Mouse (Mus musculus): ENCODE measurements around the gene Trpm3. TPM values are rescaled to one million over a fixed set of nuclear protein-coding genes. Genes with fewer than 3 reads are reported as not detected.

Trpm3 gene
- polyA plus RNA-seq, 1 experiment: 0.22 TPM

DNA sequence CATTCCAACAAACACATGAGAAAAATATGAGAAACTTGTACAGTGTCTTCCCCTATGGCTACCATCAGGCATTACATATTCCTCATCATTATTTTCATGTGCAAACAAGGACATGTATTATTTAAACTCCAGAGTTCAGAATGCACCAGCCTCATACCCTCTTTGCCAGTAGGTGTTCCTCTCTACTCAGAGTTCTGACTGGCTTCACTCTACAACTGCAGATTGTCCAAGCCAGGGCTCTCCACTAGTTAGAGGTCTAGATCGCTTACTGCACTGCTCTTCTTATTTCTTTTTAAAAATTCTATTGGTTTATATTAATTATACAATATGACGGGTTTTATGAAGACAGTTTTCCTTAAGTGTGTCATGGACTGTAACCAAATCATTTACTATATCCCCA lies 498.9 kb downstream of the Trpm3 start:
- TF ChIP-seq EP300 (IDR thresholded peaks at IDR 0.05; ENCODE audit: insufficient read depth, low read depth, low read length) (no peak), POLR2A (IDR thresholded peaks at IDR 0.05; ENCODE audit: insufficient read depth, low read length) (no peak), CTCF (IDR thresholded peaks at IDR 0.05; ENCODE audit: low read depth, low read length) (no peak)
- Histone ChIP-seq H3K27ac (ENCODE audit: insufficient read depth, low read length) (no peak overlapping the region), H3K9me3 (replicated peaks; ENCODE audit: control insufficient read depth, insufficient read depth, low read length, poor library complexity, severe bottlenecking) (no peaks in the 10 kb centered on the region), H3K36me3 (ENCODE audit: control insufficient read depth, insufficient read depth, low read length, poor library complexity, severe bottlenecking) (no peaks in the 10 kb centered on the region), H3K4me1 (ENCODE audit: control insufficient read depth, insufficient read depth, low read length) (no peaks in the 10 kb centered on the region), H3K4me3 (ENCODE audit: low read depth, low read length) (no peak overlapping the region), H3K27me3 (ENCODE audit: control insufficient read depth, insufficient read depth, low read length, poor library complexity, severe bottlenecking) (no peaks in the 10 kb centered on the region; the same call in 1 of the 2 replicates), H3K9ac (ENCODE audit: low read depth, poor library complexity, severe bottlenecking) (no peak overlapping the region)

DNA sequence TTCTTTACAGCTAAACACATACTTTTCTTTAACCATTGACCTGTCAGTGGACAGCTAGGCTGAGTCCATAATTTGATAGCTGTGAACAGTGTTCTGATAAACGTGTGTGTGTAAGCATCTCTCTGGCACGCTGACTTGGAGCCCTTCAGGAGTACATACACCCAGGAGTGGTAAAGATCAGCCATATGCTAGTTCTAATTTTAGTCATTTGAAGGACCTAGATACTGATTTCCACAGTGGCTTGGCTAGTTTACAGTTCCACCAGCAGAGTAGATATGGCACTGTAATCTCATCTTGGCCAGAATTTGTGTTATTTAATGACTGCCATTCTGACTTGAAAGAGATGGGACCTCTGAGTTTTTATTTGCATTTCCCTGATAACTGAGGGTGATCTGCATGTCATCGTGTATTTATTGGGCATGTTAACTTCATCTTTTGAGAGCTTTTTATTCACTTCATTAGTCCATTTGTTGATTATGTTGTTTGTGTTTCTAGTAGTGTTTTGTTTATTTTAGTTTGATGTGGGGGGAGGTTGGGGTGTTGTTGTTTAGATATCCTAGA lies 499.6 kb downstream of the Trpm3 start:
- Histone ChIP-seq H3K4me1 (ENCODE audit: control insufficient read depth, insufficient read depth, low read length) (no peaks in the 10 kb centered on the region), H3K27ac (ENCODE audit: insufficient read depth, low read length) (no peak overlapping the region), H3K27me3 (ENCODE audit: control insufficient read depth, insufficient read depth, low read length, poor library complexity, severe bottlenecking) (no peaks in the 10 kb centered on the region; the same call in 1 of the 2 replicates), H3K36me3 (ENCODE audit: control insufficient read depth, insufficient read depth, low read length, poor library complexity, severe bottlenecking) (no peaks in the 10 kb centered on the region), H3K4me3 (ENCODE audit: low read depth, low read length) (no peak overlapping the region), H3K9me3 (replicated peaks; ENCODE audit: control insufficient read depth, insufficient read depth, low read length, poor library complexity, severe bottlenecking) (no peaks in the 10 kb centered on the region), H3K9ac (ENCODE audit: low read depth, poor library complexity, severe bottlenecking) (no peak overlapping the region)
- TF ChIP-seq POLR2A (IDR thresholded peaks at IDR 0.05; ENCODE audit: insufficient read depth, low read length) (no peak), CTCF (IDR thresholded peaks at IDR 0.05; ENCODE audit: low read depth, low read length) (no peak), EP300 (IDR thresholded peaks at IDR 0.05; ENCODE audit: insufficient read depth, low read depth, low read length) (no peak)

DNA sequence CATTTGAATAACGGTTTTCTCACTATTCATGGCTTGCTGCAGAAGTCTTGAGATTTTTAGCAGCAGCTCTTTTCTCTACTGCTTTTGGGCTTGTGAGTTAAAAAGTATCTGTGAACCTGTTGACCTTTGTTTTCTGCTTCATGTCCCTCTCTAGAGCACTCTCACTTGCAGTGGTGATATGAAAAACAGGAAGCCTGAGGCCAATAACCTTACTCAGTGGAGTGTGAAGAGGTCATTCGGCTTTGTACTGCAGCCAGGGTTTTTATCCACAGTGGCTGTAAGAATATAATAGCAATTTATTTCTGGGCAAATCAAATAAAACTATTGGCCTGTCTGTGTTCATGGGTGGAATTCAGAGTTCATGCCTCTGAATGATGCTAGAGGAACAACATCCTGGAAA lies 503.3 kb downstream of the Trpm3 start:
- no peak for TF ChIP-seq POLR2A (IDR thresholded peaks at IDR 0.05; ENCODE audit: insufficient read depth, low read length)
- no peak for TF ChIP-seq CTCF (IDR thresholded peaks at IDR 0.05; ENCODE audit: low read depth, low read length)
- TF ChIP-seq EP300 (IDR thresholded peaks at IDR 0.05; ENCODE audit: insufficient read depth, low read depth, low read length): no peak
- Histone ChIP-seq H3K4me1 (ENCODE audit: control insufficient read depth, insufficient read depth, low read length) (no peaks in the 10 kb centered on the region), H3K36me3 (ENCODE audit: control insufficient read depth, insufficient read depth, low read length, poor library complexity, severe bottlenecking) (no peaks in the 10 kb centered on the region), H3K9me3 (replicated peaks; ENCODE audit: control insufficient read depth, insufficient read depth, low read length, poor library complexity, severe bottlenecking) (no peaks in the 10 kb centered on the region), H3K27me3 (ENCODE audit: control insufficient read depth, insufficient read depth, low read length, poor library complexity, severe bottlenecking) (no peaks in the 10 kb centered on the region), H3K4me3 (ENCODE audit: low read depth, low read length) (no peak overlapping the region), H3K27ac (ENCODE audit: insufficient read depth, low read length) (no peak overlapping the region), H3K9ac (ENCODE audit: low read depth, poor library complexity, severe bottlenecking) (no peak overlapping the region)

DNA sequence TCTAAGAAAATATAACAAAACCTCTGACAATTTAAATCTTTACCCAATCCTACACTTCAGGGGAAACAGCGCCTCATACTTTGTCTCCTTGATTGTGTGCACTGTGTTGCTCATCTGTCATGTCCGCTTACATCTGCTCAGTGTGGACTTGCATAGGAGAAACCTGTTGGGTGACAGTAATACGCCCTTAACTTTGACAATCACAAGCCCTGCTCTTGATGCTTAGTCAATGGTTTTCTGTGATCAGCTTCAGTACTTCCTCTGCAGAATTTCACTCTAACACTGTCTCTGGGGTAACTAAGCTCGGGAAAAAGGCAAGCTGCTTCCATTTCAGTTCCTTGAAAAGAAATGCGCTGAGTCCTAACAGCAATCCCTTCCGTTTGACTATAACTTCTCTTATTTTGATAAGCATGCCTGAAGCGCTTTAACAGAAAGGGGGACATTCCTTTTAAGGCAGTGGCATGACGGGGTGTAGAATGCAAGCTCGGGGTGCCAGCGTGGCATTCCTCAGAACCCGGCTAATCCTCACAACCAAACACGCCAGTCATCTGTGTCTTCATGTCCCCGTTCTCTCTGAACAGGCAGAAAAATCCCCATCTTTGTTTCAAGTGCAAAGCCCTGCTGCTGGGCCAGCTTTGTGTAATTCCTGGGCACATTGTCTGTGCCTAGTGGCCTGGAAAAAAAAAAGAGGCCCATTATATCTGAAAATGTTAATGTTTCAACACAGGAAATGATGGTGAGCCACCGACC lies 517.8 kb downstream of the Trpm3 start:
- Histone ChIP-seq H3K9me3 (replicated peaks; ENCODE audit: control insufficient read depth, insufficient read depth, low read length, poor library complexity, severe bottlenecking) (peaks cover 2% of the 10 kb centered on the region; the same call in 1 of the 2 replicates), H3K36me3 (ENCODE audit: control insufficient read depth, insufficient read depth, low read length, poor library complexity, severe bottlenecking) (no peaks in the 10 kb centered on the region), H3K27ac (ENCODE audit: insufficient read depth, low read length) (no peak overlapping the region), H3K9ac (ENCODE audit: low read depth, poor library complexity, severe bottlenecking) (no peak overlapping the region), H3K4me1 (ENCODE audit: control insufficient read depth, insufficient read depth, low read length) (no peaks in the 10 kb centered on the region), H3K4me3 (ENCODE audit: low read depth, low read length) (no peak overlapping the region), H3K27me3 (ENCODE audit: control insufficient read depth, insufficient read depth, low read length, poor library complexity, severe bottlenecking) (no peaks in the 10 kb centered on the region; the same call in 1 of the 2 replicates)
- TF ChIP-seq POLR2A (IDR thresholded peaks at IDR 0.05; ENCODE audit: insufficient read depth, low read length) (no peak), EP300 (IDR thresholded peaks at IDR 0.05; ENCODE audit: insufficient read depth, low read depth, low read length) (no peak), CTCF (IDR thresholded peaks at IDR 0.05; ENCODE audit: low read depth, low read length) (no peak)

DNA sequence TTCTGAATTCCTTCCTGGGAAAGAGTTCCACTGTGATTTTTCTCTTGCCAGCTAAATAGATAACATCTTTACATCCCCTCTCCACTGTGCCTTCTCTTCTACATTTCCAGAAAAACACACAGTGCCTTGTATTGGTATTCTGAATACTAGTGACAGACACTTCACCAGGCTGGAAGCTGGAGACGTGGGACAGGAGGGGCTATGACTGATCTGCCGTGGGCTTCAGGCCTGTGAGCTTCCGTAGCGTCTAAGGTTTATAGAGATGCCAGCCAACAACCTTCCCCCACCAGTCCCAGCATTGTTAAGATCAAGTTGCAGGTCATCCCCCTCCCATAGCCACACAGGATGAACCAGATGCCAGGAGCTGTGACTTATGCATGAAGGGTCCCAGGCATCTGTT lies 518.4 kb downstream of the Trpm3 start:
- H3K4me1 ChIP-seq (ENCODE audit: control insufficient read depth, insufficient read depth, low read length): no peaks in the 10 kb centered on the region
- no peaks in the 10 kb centered on the region; the same call in 1 of the 2 replicates for H3K27me3 ChIP-seq (ENCODE audit: control insufficient read depth, insufficient read depth, low read length, poor library complexity, severe bottlenecking)
- H3K27ac ChIP-seq (ENCODE audit: insufficient read depth, low read length): no peak overlapping the region
- no peaks in the 10 kb centered on the region for H3K36me3 ChIP-seq (ENCODE audit: control insufficient read depth, insufficient read depth, low read length, poor library complexity, severe bottlenecking)
- H3K9ac ChIP-seq (ENCODE audit: low read depth, poor library complexity, severe bottlenecking): no peak overlapping the region
- TF ChIP-seq EP300 (IDR thresholded peaks at IDR 0.05; ENCODE audit: insufficient read depth, low read depth, low read length) (no peak), CTCF (IDR thresholded peaks at IDR 0.05; ENCODE audit: low read depth, low read length) (no peak), POLR2A (IDR thresholded peaks at IDR 0.05; ENCODE audit: insufficient read depth, low read length) (no peak)
- no peak overlapping the region for H3K4me3 ChIP-seq (ENCODE audit: low read depth, low read length)
- no peaks in the 10 kb centered on the region for H3K9me3 ChIP-seq (replicated peaks; ENCODE audit: control insufficient read depth, insufficient read depth, low read length, poor library complexity, severe bottlenecking)

DNA sequence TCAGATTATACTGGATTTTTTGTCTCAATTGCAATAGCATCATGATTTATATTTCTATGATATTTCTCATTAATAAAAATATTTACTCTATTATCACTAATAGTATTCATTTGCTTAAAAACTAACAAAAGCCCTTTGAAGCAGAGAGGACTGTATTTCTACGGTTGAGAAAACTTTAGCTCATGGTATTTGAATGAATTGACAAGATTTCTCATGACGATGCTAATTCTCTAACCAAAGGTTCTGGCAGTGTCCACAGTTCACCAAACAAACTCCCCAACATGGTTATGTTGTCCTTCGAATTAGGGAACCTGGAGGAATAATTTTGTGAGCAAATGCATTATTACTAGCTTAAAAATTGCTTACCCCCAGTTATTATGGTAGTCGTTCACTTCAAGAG lies 526.6 kb downstream of the Trpm3 start:
- H3K4me1 ChIP-seq (ENCODE audit: control insufficient read depth, insufficient read depth, low read length): no peaks in the 10 kb centered on the region
- H3K9me3 ChIP-seq (replicated peaks; ENCODE audit: control insufficient read depth, insufficient read depth, low read length, poor library complexity, severe bottlenecking): no peaks in the 10 kb centered on the region
- no peak overlapping the region for H3K27ac ChIP-seq (ENCODE audit: insufficient read depth, low read length)
- TF ChIP-seq CTCF (IDR thresholded peaks at IDR 0.05; ENCODE audit: low read depth, low read length): no peak
- no peak for TF ChIP-seq EP300 (IDR thresholded peaks at IDR 0.05; ENCODE audit: insufficient read depth, low read depth, low read length)
- no peak for TF ChIP-seq POLR2A (IDR thresholded peaks at IDR 0.05; ENCODE audit: insufficient read depth, low read length)
- H3K27me3 ChIP-seq (ENCODE audit: control insufficient read depth, insufficient read depth, low read length, poor library complexity, severe bottlenecking): no peaks in the 10 kb centered on the region
- H3K4me3 ChIP-seq (ENCODE audit: low read depth, low read length): no peak overlapping the region
- H3K36me3 ChIP-seq (ENCODE audit: control insufficient read depth, insufficient read depth, low read length, poor library complexity, severe bottlenecking): no peaks in the 10 kb centered on the region
- H3K9ac ChIP-seq (ENCODE audit: low read depth, poor library complexity, severe bottlenecking): no peak overlapping the region
